Mouse (Mus musculus): ENCODE results near the gene Hbb-bt.
A peak's percentile ranks its signal among the peaks of the same experiment; 100 is the strongest.

DNA sequence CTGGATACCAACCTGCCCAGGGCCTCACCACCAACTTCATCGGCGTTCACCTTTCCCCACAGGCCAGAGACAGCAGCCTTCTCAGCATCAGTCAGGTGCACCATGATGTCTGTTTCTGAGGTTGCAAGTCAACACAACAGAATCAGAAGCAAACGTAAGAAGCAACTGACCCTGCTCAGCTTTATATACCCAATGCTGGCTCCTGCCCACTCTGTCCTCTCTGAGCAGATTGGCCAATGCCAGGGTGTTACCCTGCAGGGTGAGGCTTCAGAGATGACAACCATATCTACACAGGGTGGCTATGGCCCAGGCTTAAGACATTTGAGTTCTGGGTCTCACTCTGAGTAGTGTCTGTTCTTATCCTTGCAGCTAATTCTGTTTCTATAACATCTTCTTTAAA, at the start of gene Hbb-bt:
- peak; percentile 45 for TF ChIP-seq GATA1 (IDR thresholded peaks at IDR 0.05; ENCODE audit: low read length)
- TF ChIP-seq TAL1 (IDR thresholded peaks at IDR 0.05; ENCODE audit: low read length), result no peak
